Mouse (Mus musculus): ENCODE measurements around the gene Cercam. TPM values are rescaled to one million over a fixed set of nuclear protein-coding genes. Genes with fewer than 3 reads are reported as not detected.

Gene Cercam
- polyA plus RNA-seq, 1 experiment, result 9.9 TPM

GRCm38 (mm10) chr2:29849841-29850480 is 19.0 kb upstream of the Cercam start:
- H3K27me3 ChIP-seq (ENCODE audit: control insufficient read depth, insufficient read depth, low read length), result no peaks in the 10 kb centered on the region
- no peak overlapping the region for H3K4me3 ChIP-seq (ENCODE audit: control insufficient read depth, insufficient read depth, low read length)
- H3K4me1 ChIP-seq (replicated peaks; ENCODE audit: control insufficient read depth, insufficient read depth, low read length), result peaks cover 21% of the 10 kb centered on the region
- DNase-seq, result no peak
- 55% methylated on average over 5 of the region's 5 CpGs for WGBS
- no peak overlapping the region for H3K27ac ChIP-seq (ENCODE audit: control insufficient read depth, insufficient read depth, low read length)
- no peak for TF ChIP-seq POLR2A (IDR thresholded peaks at IDR 0.05; ENCODE audit: control insufficient read depth, extremely low read depth, insufficient read depth, low read length, poor library complexity)
- no peak for TF ChIP-seq CTCF (IDR thresholded peaks at IDR 0.05; ENCODE audit: borderline replicate concordance, control insufficient read depth, extremely low read depth, insufficient read depth, low read length, poor library complexity)
- peaks cover 6% of the 10 kb centered on the region for H3K36me3 ChIP-seq (ENCODE audit: control insufficient read depth, insufficient read depth, low read length)

- H3K4me3 ChIP-seq (ENCODE audit: control insufficient read depth, insufficient read depth, low read length), result no peak overlapping the region
- no peak for DNase-seq
- TF ChIP-seq POLR2A (IDR thresholded peaks at IDR 0.05; ENCODE audit: control insufficient read depth, extremely low read depth, insufficient read depth, low read length, poor library complexity) (no peak), CTCF (IDR thresholded peaks at IDR 0.05; ENCODE audit: borderline replicate concordance, control insufficient read depth, extremely low read depth, insufficient read depth, low read length, poor library complexity) (no peak)
- 73% methylated on average over 4 of the region's 4 CpGs for WGBS
- H3K4me1 ChIP-seq (replicated peaks; ENCODE audit: control insufficient read depth, insufficient read depth, low read length), result peaks cover 21% of the 10 kb centered on the region
- H3K36me3 ChIP-seq (ENCODE audit: control insufficient read depth, insufficient read depth, low read length), result no peaks in the 10 kb centered on the region
- no peak overlapping the region for H3K27ac ChIP-seq (ENCODE audit: control insufficient read depth, insufficient read depth, low read length)
- H3K27me3 ChIP-seq (ENCODE audit: control insufficient read depth, insufficient read depth, low read length), result no peaks in the 10 kb centered on the region
Measured at GRCm38 (mm10) chr2:29852957-29853485, 15.9 kb upstream of the Cercam start.

- 92% methylated on average over 5 of the region's 5 CpGs for WGBS
- H3K27ac ChIP-seq (ENCODE audit: control insufficient read depth, insufficient read depth, low read length), result no peak overlapping the region
- no peak for DNase-seq
- TF ChIP-seq CTCF (IDR thresholded peaks at IDR 0.05; ENCODE audit: borderline replicate concordance, control insufficient read depth, extremely low read depth, insufficient read depth, low read length, poor library complexity) (no peak), POLR2A (IDR thresholded peaks at IDR 0.05; ENCODE audit: control insufficient read depth, extremely low read depth, insufficient read depth, low read length, poor library complexity) (no peak)
- H3K36me3 ChIP-seq (ENCODE audit: control insufficient read depth, insufficient read depth, low read length), result no peaks in the 10 kb centered on the region
- H3K4me1 ChIP-seq (replicated peaks; ENCODE audit: control insufficient read depth, insufficient read depth, low read length), result peaks cover 17% of the 10 kb centered on the region
- H3K4me3 ChIP-seq (ENCODE audit: control insufficient read depth, insufficient read depth, low read length), result no peak overlapping the region
- H3K27me3 ChIP-seq (ENCODE audit: control insufficient read depth, insufficient read depth, low read length), result no peaks in the 10 kb centered on the region
Measured at GRCm38 (mm10) chr2:29853736-29854135, 15.2 kb upstream of the Cercam start.

GRCm38 (mm10) chr2:29855585-29856210 is 13.3 kb upstream of the Cercam start:
- Histone ChIP-seq H3K36me3 (ENCODE audit: control insufficient read depth, insufficient read depth, low read length) (no peaks in the 10 kb centered on the region), H3K4me1 (replicated peaks; ENCODE audit: control insufficient read depth, insufficient read depth, low read length) (no peaks in the 10 kb centered on the region), H3K4me3 (ENCODE audit: control insufficient read depth, insufficient read depth, low read length) (no peak overlapping the region), H3K27ac (ENCODE audit: control insufficient read depth, insufficient read depth, low read length) (no peak overlapping the region), H3K27me3 (ENCODE audit: control insufficient read depth, insufficient read depth, low read length) (no peaks in the 10 kb centered on the region)
- DNase-seq, result no peak
- TF ChIP-seq POLR2A (IDR thresholded peaks at IDR 0.05; ENCODE audit: control insufficient read depth, extremely low read depth, insufficient read depth, low read length, poor library complexity), result no peak
- TF ChIP-seq CTCF (IDR thresholded peaks at IDR 0.05; ENCODE audit: borderline replicate concordance, control insufficient read depth, extremely low read depth, insufficient read depth, low read length, poor library complexity), result no peak
- 92% methylated on average over 10 of the region's 10 CpGs for WGBS

GRCm38 (mm10) chr2:29856451-29857260 is 12.3 kb upstream of the Cercam start:
- TF ChIP-seq CTCF (IDR thresholded peaks at IDR 0.05; ENCODE audit: borderline replicate concordance, control insufficient read depth, extremely low read depth, insufficient read depth, low read length, poor library complexity), result no peak
- no peak for TF ChIP-seq POLR2A (IDR thresholded peaks at IDR 0.05; ENCODE audit: control insufficient read depth, extremely low read depth, insufficient read depth, low read length, poor library complexity)
- Histone ChIP-seq H3K36me3 (ENCODE audit: control insufficient read depth, insufficient read depth, low read length) (no peaks in the 10 kb centered on the region), H3K4me1 (replicated peaks; ENCODE audit: control insufficient read depth, insufficient read depth, low read length) (no peaks in the 10 kb centered on the region), H3K27me3 (ENCODE audit: control insufficient read depth, insufficient read depth, low read length) (no peaks in the 10 kb centered on the region), H3K27ac (ENCODE audit: control insufficient read depth, insufficient read depth, low read length) (no peak overlapping the region), H3K4me3 (ENCODE audit: control insufficient read depth, insufficient read depth, low read length) (no peak overlapping the region)
- DNase-seq, result no peak
- 62% methylated on average over 19 of the region's 19 CpGs for WGBS

GRCm38 (mm10) chr2:29857341-29857740 is 11.6 kb upstream of the Cercam start:
- DNase-seq, result no peak
- Histone ChIP-seq H3K27me3 (ENCODE audit: control insufficient read depth, insufficient read depth, low read length) (no peaks in the 10 kb centered on the region), H3K4me3 (ENCODE audit: control insufficient read depth, insufficient read depth, low read length) (no peak overlapping the region), H3K36me3 (ENCODE audit: control insufficient read depth, insufficient read depth, low read length) (no peaks in the 10 kb centered on the region), H3K27ac (ENCODE audit: control insufficient read depth, insufficient read depth, low read length) (no peak overlapping the region), H3K4me1 (replicated peaks; ENCODE audit: control insufficient read depth, insufficient read depth, low read length) (no peaks in the 10 kb centered on the region)
- TF ChIP-seq POLR2A (IDR thresholded peaks at IDR 0.05; ENCODE audit: control insufficient read depth, extremely low read depth, insufficient read depth, low read length, poor library complexity), result no peak
- no peak for TF ChIP-seq CTCF (IDR thresholded peaks at IDR 0.05; ENCODE audit: borderline replicate concordance, control insufficient read depth, extremely low read depth, insufficient read depth, low read length, poor library complexity)
- 39% methylated on average over 2 of the region's 2 CpGs for WGBS
